Mouse (Mus musculus): Measurements from ENCODE around the gene Cacna2d3.

The Cacna2d3 gene

DNA sequence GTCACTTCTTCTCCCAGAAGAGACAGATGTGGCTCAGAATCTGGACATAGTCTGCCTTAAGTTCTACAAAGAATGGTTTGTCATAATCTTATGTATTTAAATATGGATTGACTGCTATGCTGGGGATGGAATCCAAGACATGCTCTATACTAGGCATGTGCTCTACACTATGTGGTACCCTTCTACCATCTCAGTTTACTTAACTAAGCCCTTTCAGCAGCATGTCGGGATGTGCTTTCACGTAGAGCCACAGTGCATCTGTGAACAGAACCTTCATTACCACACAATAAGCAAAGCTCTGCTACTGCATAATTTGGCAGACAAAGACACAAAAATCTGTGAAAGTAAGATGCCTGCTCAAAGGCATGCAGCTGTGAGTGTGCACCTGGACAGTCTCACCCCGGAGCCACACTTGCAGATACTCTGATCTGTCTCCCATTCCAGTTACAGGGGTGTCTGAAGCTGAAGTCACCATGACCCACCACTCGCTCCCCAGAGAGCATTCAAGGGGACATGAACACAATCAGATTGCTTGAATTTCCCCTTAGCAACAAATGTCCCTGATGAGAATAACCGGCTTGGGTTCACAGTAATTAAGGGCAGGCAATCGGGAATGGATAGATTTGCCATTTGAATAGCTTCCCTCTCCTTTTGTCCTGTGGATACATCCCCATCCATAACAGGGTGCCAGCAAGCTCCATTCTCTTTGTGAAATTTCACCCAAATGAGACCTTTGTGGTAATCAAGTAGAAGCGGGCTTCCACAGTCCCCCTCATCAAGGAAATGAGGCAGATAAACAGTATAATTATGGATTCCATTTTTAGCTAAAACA lies 773.4 kb downstream of the Cacna2d3 start:
- no peak for DNase-seq (ENCODE audit: low spot score in 2 of 2)

- DNase-seq (ENCODE audit: low spot score in 2 of 2) = no peak
Measured at GRCm38 (mm10) chr14:28932746-28933293, 788.8 kb downstream of the Cacna2d3 start.

GRCm38 (mm10) chr14:28923180-28923961 lies 798.3 kb downstream of the Cacna2d3 start:
- DNase-seq (ENCODE audit: low spot score in 2 of 2) = no peak

DNA sequence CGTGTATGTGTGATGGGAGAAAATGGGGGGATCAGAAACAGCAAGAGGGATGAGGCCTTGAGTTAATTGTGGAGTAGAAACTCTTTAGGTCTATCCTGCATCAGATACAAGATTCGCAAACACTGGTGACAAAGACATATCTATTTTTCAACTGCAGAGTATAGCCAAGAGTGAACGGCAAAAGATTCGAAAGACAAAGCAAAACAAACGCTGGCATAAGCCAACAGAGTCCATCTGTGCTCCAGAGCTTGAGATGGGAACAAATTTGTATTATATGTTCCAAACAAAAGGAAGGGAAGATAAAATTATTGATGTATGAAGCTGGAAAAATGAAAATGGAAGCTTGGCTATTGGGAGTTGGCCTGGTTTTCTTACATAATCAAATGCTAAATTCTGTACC lies 802.8 kb downstream of the Cacna2d3 start:
- DNase-seq (ENCODE audit: low spot score in 2 of 2) = no peak

GRCm38 (mm10) chr14:28915004-28915403 lies 806.7 kb downstream of the Cacna2d3 start:
- no peak for DNase-seq (ENCODE audit: low spot score in 2 of 2)

DNA sequence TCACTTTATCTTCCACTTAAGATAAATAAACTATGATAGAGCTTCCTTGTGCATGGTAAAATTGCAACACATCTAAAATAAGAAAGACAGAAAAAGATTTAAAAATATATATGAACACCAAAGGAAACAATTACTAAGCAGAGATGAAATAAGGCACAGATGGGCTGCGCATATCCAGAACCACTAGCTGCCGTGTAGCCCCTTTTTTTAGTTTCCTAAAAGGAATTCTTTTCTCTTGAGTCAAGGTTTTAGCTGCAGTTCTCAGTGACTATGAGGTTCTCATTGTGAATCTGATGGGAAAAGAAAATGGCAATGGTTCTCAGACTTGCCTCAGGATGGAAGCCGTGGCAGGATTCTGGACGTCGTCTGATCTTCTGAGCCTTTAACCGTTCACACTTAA lies 814.0 kb downstream of the Cacna2d3 start:
- DNase-seq (ENCODE audit: low spot score in 2 of 2) = no peak

DNA sequence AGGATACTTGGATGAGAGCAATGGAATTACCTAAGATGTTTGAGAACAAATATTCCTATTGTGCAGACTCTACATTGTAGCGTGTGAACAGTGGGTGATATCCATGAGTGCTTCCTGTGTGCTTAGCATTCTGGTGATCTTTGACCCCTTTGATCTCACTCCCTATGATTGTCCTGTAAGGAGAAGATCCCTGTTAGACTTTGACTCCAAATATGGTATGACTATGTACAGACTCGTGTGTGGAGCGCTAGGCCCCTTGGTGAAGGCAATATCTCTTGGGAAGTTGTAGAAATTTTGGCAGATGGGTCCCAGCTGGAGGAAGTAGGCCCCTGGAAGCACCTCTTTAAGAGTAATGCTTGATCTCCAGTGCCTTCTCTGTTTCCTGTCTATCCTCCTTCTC lies 829.1 kb downstream of the Cacna2d3 start:
- no peak for DNase-seq (ENCODE audit: low spot score in 2 of 2)

DNA sequence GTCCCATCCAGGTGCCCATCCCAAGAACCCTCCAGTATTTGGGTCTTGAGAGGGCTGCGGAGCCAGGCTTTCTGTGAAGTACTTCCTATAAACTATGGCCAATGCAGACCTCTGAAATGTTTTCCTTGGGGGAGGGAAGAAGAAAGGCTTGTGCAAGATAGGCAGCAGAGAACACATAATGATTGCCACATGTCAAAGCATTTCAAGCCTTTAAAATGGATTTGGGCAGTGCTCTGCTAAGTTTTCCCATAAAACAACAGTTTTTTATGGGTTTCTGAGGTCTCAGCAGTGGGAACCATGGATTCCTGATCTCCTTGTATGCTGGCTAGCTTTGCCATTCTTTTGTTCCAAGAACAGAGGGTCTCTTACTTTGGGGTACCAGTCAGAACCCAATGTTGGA lies 834.3 kb downstream of the Cacna2d3 start:
- DNase-seq (ENCODE audit: low spot score in 2 of 2) = no peak

- DNase-seq (ENCODE audit: low spot score in 2 of 2) = no peak
Measured at GRCm38 (mm10) chr14:28886661-28887060, 835.0 kb downstream of the Cacna2d3 start.

DNA sequence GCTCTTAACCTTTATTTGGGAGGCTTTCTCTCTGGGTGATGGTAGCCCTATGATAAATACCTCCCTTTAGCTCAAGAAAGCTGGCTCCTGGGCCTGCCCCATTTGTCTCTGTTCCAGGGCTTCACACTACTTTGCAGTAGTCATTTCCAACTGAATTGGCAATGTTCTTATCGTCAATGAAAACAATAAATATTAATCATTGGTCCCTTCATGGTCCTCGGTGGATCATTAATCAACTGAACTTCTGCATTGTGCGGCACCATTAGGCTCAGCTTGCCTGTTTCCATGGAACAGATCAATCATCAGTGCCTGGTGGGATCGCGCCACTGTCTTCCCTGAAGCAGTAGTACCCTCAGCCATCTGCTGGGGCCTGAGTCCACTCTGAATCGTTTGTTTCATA lies 850.7 kb downstream of the Cacna2d3 start:
- no peak for DNase-seq (ENCODE audit: low spot score in 2 of 2)

- no peak for DNase-seq (ENCODE audit: low spot score in 2 of 2)
Measured at GRCm38 (mm10) chr14:28870382-28870781, 851.3 kb downstream of the Cacna2d3 start.

DNA sequence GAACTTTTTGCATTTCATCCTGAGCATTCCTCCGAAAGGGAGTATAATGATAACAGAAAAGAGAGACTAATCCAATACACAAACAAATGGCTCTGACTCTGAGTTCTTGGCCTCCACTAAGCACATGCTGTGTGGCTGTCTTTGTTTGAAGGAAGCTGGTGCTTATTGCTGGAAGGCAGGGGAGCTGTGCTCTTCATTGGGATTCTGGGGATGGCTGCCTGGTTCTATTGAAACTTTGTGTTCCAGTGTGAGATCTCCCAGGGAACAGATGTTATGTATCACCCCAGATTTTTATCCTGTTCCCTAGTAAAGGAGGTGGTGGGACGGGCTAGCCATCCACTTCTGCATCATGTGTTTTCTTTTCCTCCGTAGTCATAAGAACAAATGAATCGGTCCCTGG lies 856.7 kb downstream of the Cacna2d3 start:
- DNase-seq (ENCODE audit: low spot score in 2 of 2) = peak in 1 of 2 experiments; percentile 5

DNA sequence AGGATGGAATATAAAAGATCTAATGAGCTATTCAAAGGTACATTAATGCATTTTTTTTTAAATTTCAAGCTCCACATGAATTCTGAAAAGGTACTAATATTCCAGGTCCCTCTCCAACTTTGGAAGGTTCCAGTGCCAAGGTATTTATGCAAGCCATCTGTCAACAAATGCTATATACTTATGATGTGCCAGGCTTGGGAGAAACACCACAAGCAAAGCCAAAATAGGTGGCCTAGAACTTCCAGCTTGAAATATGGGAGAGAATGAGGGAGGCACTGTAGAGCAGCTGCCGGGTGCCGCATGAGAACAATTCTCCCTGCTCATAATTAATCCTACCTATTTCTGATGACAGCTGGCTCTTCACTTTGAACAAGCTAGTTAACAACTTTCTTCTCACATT lies 860.5 kb downstream of the Cacna2d3 start:
- no peak for DNase-seq (ENCODE audit: low spot score in 2 of 2)
